Mouse (Mus musculus): ENCODE data around the gene Pcp4. TPM values are rescaled to one million over a fixed set of nuclear protein-coding genes. Genes with fewer than 3 reads are reported as not detected.

Pcp4 gene
- 1,304 and 1,327 TPM in 2 replicates for polyA plus RNA-seq (2012; rRNA removed)

GRCm38 (mm10) chr16:96467445-96467844, at the start of gene Pcp4:
Pcp4 (plus strand) TSS chr16:96467606.
- peak; percentile 82 to 88 for DNase-seq
- Histone ChIP-seq H3K27ac (ENCODE audit: insufficient read depth, low read length) (no peak within 1 kb of the TSS), H3K27me3 (ENCODE audit: control insufficient read depth, insufficient read depth, low read length) (no peaks in the 10 kb centered on the region; the same call in 1 of the 2 replicates), H3K4me1 (ENCODE audit: control insufficient read depth, insufficient read depth, low read length) (no peaks in the 10 kb centered on the region), H3K4me3 (replicated peaks; ENCODE audit: insufficient read depth, low read depth, low read length) (no peak within 1 kb of the TSS)
- TF ChIP-seq POLR2A (IDR thresholded peaks at IDR 0.05; ENCODE audit: borderline replicate concordance, insufficient read depth, low read length) (no peak), CTCF (IDR thresholded peaks at IDR 0.05; ENCODE audit: borderline replicate concordance, insufficient read depth, low read depth, low read length) (peak; percentile 98)
- 3% methylated on average over 8 of the region's 8 CpGs for WGBS

DNA sequence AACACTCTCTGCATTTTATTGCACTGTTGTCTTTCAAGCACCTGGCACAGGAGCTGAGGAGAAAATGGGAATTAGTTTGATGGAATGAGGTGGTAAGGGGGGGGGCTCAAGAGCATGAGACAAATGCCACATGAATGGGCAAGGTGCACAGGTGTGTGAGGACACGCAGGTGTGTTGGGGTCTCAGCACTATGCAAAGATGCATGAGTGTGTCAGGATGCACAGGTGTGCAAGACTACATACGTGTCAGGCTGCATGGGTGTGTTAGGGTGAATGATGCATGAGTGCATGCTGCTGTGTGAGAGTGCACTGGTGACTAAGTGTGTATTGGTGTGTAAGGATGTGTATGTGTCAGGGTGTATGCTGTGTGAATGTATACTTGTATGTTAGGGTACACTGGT, 42.4 kb upstream of the Pcp4 start:
- TF ChIP-seq CTCF (IDR thresholded peaks at IDR 0.05; ENCODE audit: borderline replicate concordance, insufficient read depth, low read depth, low read length) = no peak

GRCm38 (mm10) chr16:96426671-96427070, 40.7 kb upstream of the Pcp4 start:
- no peak for DNase-seq
- Histone ChIP-seq H3K4me3 (replicated peaks; ENCODE audit: insufficient read depth, low read depth, low read length) (no peak overlapping the region), H3K27ac (ENCODE audit: insufficient read depth, low read length) (no peak overlapping the region), H3K27me3 (ENCODE audit: control insufficient read depth, insufficient read depth, low read length) (no peaks in the 10 kb centered on the region; the same call in 1 of the 2 replicates), H3K4me1 (ENCODE audit: control insufficient read depth, insufficient read depth, low read length) (no peaks in the 10 kb centered on the region)
- TF ChIP-seq POLR2A (IDR thresholded peaks at IDR 0.05; ENCODE audit: borderline replicate concordance, insufficient read depth, low read length) = no peak
- no peak for TF ChIP-seq CTCF (IDR thresholded peaks at IDR 0.05; ENCODE audit: borderline replicate concordance, insufficient read depth, low read depth, low read length)
- WGBS = 79% methylated on average over 7 of the region's 7 CpGs

More for the DNA sequence above, 42.4 kb upstream of the Pcp4 start:
- Histone ChIP-seq H3K4me3 (replicated peaks; ENCODE audit: insufficient read depth, low read depth, low read length) (no peak overlapping the region), H3K4me1 (ENCODE audit: control insufficient read depth, insufficient read depth, low read length) (no peaks in the 10 kb centered on the region), H3K27me3 (ENCODE audit: control insufficient read depth, insufficient read depth, low read length) (no peaks in the 10 kb centered on the region; the same call in 1 of the 2 replicates), H3K27ac (ENCODE audit: insufficient read depth, low read length) (no peak overlapping the region)
- DNase-seq = no peak
- 89% methylated on average over 2 of the region's 2 CpGs for WGBS

DNA sequence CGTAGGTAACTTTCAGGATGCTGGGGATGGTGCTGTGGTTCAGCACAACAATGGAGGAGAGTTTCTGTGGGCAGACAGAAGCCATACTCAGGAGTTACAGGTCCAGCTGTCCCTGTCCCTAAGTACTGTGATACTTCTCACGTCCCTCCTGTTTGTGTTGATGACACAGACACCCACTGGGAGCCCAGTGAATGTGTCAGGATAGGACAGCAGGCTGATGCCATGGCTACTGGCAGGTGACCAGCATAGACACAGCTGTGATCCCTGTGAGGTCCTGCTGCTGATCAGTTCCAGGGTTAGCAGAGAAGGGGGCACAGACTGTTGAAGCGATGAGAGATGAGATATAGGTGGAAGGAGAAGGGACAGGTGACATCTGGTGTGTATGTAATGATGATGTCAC, 38.4 kb upstream of the Pcp4 start:
- no peaks in the 10 kb centered on the region for H3K4me1 ChIP-seq (ENCODE audit: control insufficient read depth, insufficient read depth, low read length)
- no peak overlapping the region for H3K27ac ChIP-seq (ENCODE audit: insufficient read depth, low read length)
- no peak for DNase-seq
- TF ChIP-seq POLR2A (IDR thresholded peaks at IDR 0.05; ENCODE audit: borderline replicate concordance, insufficient read depth, low read length) = no peak
- no peak for TF ChIP-seq CTCF (IDR thresholded peaks at IDR 0.05; ENCODE audit: borderline replicate concordance, insufficient read depth, low read depth, low read length)
- whole genome bisulfite sequencing = 41% methylated on average over 3 of the region's 3 CpGs
- no peaks in the 10 kb centered on the region for H3K27me3 ChIP-seq (ENCODE audit: control insufficient read depth, insufficient read depth, low read length)
- no peak overlapping the region for H3K4me3 ChIP-seq (replicated peaks; ENCODE audit: insufficient read depth, low read depth, low read length)

GRCm38 (mm10) chr16:96433266-96433665, 34.1 kb upstream of the Pcp4 start:
- TF ChIP-seq POLR2A (IDR thresholded peaks at IDR 0.05; ENCODE audit: borderline replicate concordance, insufficient read depth, low read length) (no peak), CTCF (IDR thresholded peaks at IDR 0.05; ENCODE audit: borderline replicate concordance, insufficient read depth, low read depth, low read length) (no peak)
- WGBS = 86% methylated on average over 10 of the region's 10 CpGs

GRCm38 (mm10) chr16:96434024-96434785, 33.2 kb upstream of the Pcp4 start:
- no peak for DNase-seq
- TF ChIP-seq POLR2A (IDR thresholded peaks at IDR 0.05; ENCODE audit: borderline replicate concordance, insufficient read depth, low read length) (no peak), CTCF (IDR thresholded peaks at IDR 0.05; ENCODE audit: borderline replicate concordance, insufficient read depth, low read depth, low read length) (no peak)
- no peak overlapping the region for H3K4me3 ChIP-seq (replicated peaks; ENCODE audit: insufficient read depth, low read depth, low read length)
- H3K27me3 ChIP-seq (ENCODE audit: control insufficient read depth, insufficient read depth, low read length) = no peaks in the 10 kb centered on the region
- 72% methylated on average over 3 of the region's 3 CpGs for WGBS
- no peak overlapping the region for H3K27ac ChIP-seq (ENCODE audit: insufficient read depth, low read length)
- H3K4me1 ChIP-seq (ENCODE audit: control insufficient read depth, insufficient read depth, low read length) = no peaks in the 10 kb centered on the region

More at GRCm38 (mm10) chr16:96433266-96433665, 34.1 kb upstream of the Pcp4 start:
- no peak overlapping the region for H3K27ac ChIP-seq (ENCODE audit: insufficient read depth, low read length)
- no peak for DNase-seq
- H3K27me3 ChIP-seq (ENCODE audit: control insufficient read depth, insufficient read depth, low read length) = no peaks in the 10 kb centered on the region
- H3K4me1 ChIP-seq (ENCODE audit: control insufficient read depth, insufficient read depth, low read length) = no peaks in the 10 kb centered on the region
- H3K4me3 ChIP-seq (replicated peaks; ENCODE audit: insufficient read depth, low read depth, low read length) = no peak overlapping the region

GRCm38 (mm10) chr16:96438946-96439345, 28.5 kb upstream of the Pcp4 start:
- Histone ChIP-seq H3K27ac (ENCODE audit: insufficient read depth, low read length) (no peak overlapping the region), H3K27me3 (ENCODE audit: control insufficient read depth, insufficient read depth, low read length) (no peaks in the 10 kb centered on the region), H3K4me1 (ENCODE audit: control insufficient read depth, insufficient read depth, low read length) (no peaks in the 10 kb centered on the region), H3K4me3 (replicated peaks; ENCODE audit: insufficient read depth, low read depth, low read length) (no peak overlapping the region)
- 92% methylated on average over 5 of the region's 5 CpGs for WGBS
- TF ChIP-seq CTCF (IDR thresholded peaks at IDR 0.05; ENCODE audit: borderline replicate concordance, insufficient read depth, low read depth, low read length) = no peak
- TF ChIP-seq POLR2A (IDR thresholded peaks at IDR 0.05; ENCODE audit: borderline replicate concordance, insufficient read depth, low read length) = no peak
- no peak for DNase-seq

DNA sequence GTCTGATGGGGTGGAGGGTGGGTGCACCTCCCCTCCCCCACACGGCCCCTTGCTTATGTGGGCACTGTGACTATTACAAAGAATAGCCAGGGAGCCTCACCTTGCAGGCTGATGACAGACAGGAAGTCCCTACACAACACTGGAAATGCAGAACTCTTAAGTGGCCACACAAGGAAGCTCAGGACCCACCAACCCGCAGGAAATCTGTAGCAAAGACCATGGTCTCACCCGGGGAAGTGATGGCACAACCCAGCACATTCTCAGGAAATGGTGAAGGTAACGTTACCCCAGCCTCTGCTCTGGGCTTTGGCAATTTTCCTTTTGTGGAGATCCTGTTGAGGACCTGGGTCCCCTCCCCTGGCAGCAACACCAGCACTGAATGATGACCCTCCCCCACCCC, 27.7 kb upstream of the Pcp4 start:
- no peak for DNase-seq
- 88% methylated on average over 4 of the region's 4 CpGs for WGBS
- Histone ChIP-seq H3K27ac (ENCODE audit: insufficient read depth, low read length) (no peak overlapping the region), H3K4me1 (ENCODE audit: control insufficient read depth, insufficient read depth, low read length) (no peaks in the 10 kb centered on the region), H3K27me3 (ENCODE audit: control insufficient read depth, insufficient read depth, low read length) (no peaks in the 10 kb centered on the region), H3K4me3 (replicated peaks; ENCODE audit: insufficient read depth, low read depth, low read length) (no peak overlapping the region)
- no peak for TF ChIP-seq CTCF (IDR thresholded peaks at IDR 0.05; ENCODE audit: borderline replicate concordance, insufficient read depth, low read depth, low read length)
- TF ChIP-seq POLR2A (IDR thresholded peaks at IDR 0.05; ENCODE audit: borderline replicate concordance, insufficient read depth, low read length) = no peak

Measured in cerebellum, adult 2 months (tissue).